Mouse (Mus musculus): ENCODE measurements around the gene Cfap70.

- TF ChIP-seq POLR2A (IDR thresholded peaks at IDR 0.05; ENCODE audit: insufficient read depth, low read depth, low read length) (no peak), CTCF (IDR thresholded peaks at IDR 0.05) (no peak), EP300 (IDR thresholded peaks at IDR 0.05; ENCODE audit: insufficient read depth, low read depth, low read length) (no peak)
Measured at GRCm38 (mm10) chr14:20379753-20380430, 72.1 kb downstream of the Cfap70 start.
